Mouse (Mus musculus): ENCODE measurements around the gene Fignl2. TPM values are rescaled to one million over a fixed set of nuclear protein-coding genes. Genes with fewer than 3 reads are reported as not detected.

Fignl2 gene
- polyA plus RNA-seq, 1 experiment = not detected

- no peak for TF ChIP-seq GATA1 (IDR thresholded peaks at IDR 0.05; ENCODE audit: low read length)
These were observed 1.2 kb downstream of the Fignl2 start for GRCm38 (mm10) chr15:101077001-101077812.

DNA sequence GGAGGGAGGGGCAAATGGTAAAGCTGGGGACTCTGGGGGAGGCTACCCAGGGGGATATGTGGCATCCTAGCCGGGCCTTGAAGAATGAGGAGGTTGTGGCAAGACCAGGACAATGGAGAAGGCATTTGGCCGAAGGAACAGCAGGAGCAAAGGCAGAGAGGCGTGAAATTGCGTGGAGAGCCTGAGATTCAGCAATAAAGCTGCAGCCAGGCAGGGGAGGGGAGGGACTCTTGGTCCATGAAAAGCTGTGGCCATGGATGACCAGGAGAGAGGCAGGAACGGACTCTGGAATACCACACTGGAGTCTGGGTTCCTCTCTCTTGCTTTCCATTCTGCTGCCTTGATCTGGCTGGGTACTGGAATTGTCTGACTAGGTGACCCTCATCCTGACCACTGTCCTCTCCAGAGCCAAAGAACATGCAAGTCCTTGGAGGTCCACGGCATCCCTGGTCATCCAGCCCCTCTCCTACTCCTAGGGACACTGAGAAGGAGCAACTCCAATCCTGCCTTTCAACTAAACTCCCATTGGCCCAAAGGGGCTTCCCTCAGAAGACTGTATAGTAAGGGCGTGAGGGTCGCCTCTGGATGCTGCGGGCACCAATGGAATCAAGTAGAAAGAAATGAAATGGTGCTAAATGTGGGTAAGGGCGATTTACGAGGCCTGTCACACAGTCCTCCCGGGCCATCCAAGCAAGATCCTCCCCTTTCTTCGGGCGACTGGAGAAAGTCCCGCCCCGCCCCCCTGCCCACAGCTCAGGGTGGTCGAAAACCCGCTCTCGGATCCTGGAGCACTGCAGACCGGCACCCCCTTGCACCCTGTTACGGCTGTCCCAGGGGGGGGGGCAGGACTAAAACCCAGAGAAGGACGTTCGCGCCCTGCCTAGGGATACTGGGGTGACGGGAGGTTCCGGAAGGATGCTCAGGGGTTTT is 2.0 kb downstream of the Fignl2 start:
- TF ChIP-seq GATA1 (IDR thresholded peaks at IDR 0.05; ENCODE audit: low read length) = no peak

DNA sequence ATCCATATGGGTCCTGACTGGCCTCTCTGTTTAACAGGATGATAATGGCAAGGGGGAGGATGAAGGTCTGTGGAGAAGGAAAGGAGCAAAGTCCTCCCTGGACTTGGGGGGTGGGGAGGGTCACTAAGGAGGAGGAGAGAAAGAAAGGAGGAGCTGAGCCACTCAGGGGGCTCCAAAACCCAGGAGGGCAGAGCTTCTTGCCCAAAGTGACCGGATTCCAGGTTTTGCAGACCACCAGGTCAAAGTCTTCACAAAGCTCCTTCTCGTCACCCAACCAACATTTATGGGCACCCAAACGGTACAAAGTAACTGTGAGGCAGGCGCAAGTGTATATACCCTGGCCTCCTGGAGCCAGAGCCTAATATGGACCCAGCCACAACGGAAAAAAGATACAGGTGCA is 2.7 kb downstream of the Fignl2 start:
- TF ChIP-seq GATA1 (IDR thresholded peaks at IDR 0.05; ENCODE audit: low read length) = no peak

DNA sequence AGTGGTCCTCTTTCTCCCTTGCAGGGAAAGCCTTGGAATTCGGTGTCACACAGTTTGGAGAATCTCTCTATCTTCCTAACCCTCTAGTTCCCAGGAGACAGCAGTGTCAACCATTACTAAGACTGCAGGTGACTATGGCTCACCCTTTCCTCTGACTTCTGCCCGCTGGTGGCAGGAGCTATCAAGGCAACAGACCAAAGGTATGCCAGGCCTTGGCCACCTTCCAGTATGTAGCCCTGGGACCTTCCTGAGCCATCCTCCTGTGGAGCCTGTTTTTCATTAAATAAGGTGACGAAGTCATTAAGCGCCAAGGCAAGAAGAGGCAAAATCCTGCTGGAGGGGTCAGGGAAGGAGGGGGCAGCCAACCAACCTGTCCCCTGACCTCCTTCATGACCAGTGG is 3.2 kb downstream of the Fignl2 start:
- no peak for TF ChIP-seq GATA1 (IDR thresholded peaks at IDR 0.05; ENCODE audit: low read length)

- no peak for TF ChIP-seq GATA1 (IDR thresholded peaks at IDR 0.05; ENCODE audit: low read length)
These were observed 4.3 kb downstream of the Fignl2 start for GRCm38 (mm10) chr15:101074067-101074466.

DNA sequence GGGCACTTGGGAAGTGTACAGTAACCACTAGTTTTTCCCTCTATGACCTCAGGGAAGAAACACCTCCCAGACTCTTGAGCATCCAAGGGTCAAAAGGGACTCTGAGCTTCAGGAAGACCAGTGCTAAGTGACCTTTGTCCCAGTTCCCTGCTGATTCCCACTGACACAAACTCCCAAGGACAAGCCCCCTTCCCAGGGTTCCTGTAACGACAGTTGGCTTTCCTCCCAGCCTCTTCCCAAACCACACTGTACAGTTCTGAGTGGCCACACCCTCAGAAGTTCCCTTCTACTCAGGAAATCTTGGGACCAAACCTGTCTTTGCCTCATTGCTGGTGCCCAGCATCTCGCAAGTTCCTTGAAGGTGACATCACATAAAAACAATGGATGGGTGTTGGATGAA is 5.6 kb downstream of the Fignl2 start:
- TF ChIP-seq GATA1 (IDR thresholded peaks at IDR 0.05; ENCODE audit: low read length) = no peak

GRCm38 (mm10) chr15:101070762-101071161 is 7.6 kb downstream of the Fignl2 start:
- TF ChIP-seq GATA1 (IDR thresholded peaks at IDR 0.05; ENCODE audit: low read length) = no peak

GRCm38 (mm10) chr15:101069641-101070190 is 8.7 kb downstream of the Fignl2 start:
- TF ChIP-seq GATA1 (IDR thresholded peaks at IDR 0.05; ENCODE audit: low read length) = no peak

- TF ChIP-seq GATA1 (IDR thresholded peaks at IDR 0.05; ENCODE audit: low read length) = no peak
These were observed 9.7 kb downstream of the Fignl2 start for GRCm38 (mm10) chr15:101068671-101069070.

- TF ChIP-seq GATA1 (IDR thresholded peaks at IDR 0.05; ENCODE audit: low read length) = no peak
These were observed 10.3 kb downstream of the Fignl2 start for GRCm38 (mm10) chr15:101068029-101068428.

GRCm38 (mm10) chr15:101066920-101067696 is 11.3 kb downstream of the Fignl2 start:
- no peak for TF ChIP-seq GATA1 (IDR thresholded peaks at IDR 0.05; ENCODE audit: low read length)

GRCm38 (mm10) chr15:101066364-101066847 is 12.0 kb downstream of the Fignl2 start:
- no peak for TF ChIP-seq GATA1 (IDR thresholded peaks at IDR 0.05; ENCODE audit: low read length)

GRCm38 (mm10) chr15:101065069-101065468 is 13.3 kb downstream of the Fignl2 start:
- TF ChIP-seq GATA1 (IDR thresholded peaks at IDR 0.05; ENCODE audit: low read length) = no peak

DNA sequence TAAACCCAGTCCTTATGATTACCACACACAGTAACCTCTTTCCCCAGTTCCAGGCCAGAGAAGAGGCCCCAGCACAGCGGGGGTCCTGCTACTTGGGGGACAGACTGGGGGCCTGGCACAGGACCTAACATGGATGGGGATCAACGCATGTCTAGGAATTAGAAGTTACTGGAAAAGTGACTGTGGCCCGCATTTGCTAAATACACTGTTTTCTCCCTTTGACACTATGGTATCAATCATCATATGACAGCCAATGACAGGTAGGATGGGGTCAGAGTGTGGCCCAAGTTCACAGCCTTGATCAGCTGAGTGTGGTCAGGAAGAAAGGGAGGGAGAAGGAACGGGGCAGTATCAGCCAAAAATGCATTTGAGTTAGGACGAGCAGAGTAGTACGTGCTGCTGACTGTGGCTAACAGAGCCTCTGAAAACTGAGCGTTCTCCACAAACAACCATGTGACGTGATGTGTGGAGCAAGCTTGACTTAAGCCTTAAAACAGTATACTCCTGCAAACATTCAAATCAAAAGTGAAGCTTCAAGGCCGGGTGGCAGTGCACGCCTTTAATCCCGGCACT is 18.0 kb downstream of the Fignl2 start:
- no peak for TF ChIP-seq GATA1 (IDR thresholded peaks at IDR 0.05; ENCODE audit: low read length)
